Mouse (Mus musculus): ENCODE measurements around the gene Faf2. TPM values are rescaled to one million over a fixed set of nuclear protein-coding genes. Genes with fewer than 3 reads are reported as not detected.

The Faf2 gene
- total and polyA plus RNA-seq, 3 experiments = 40.8 to 51.7 (median 43.7) TPM

- Histone ChIP-seq H3K9me3 (replicated peaks; ENCODE audit: low read length) (no peaks in the 10 kb centered on the region), H3K27ac (ENCODE audit: insufficient read depth, low read depth) (no peak overlapping the region), H3K79me2 (replicated peaks; ENCODE audit: control insufficient read depth, extremely low read depth, insufficient read depth, poor library complexity, severe bottlenecking) (no peaks in the 10 kb centered on the region; the same call in 1 of the 2 replicates), H3K4me3 (replicated peaks in 1 of 3; ENCODE audit: low read depth in 2 of 3, low read length in 2 of 3, poor library complexity in 1 of 3) (no peak overlapping the region), H3K4me2 (ENCODE audit: insufficient read depth, low read depth, poor library complexity, severe bottlenecking) (no peak overlapping the region), H3K4me1 (ENCODE audit: control insufficient read depth in 1 of 2, insufficient read depth in 2 of 2) (no peaks in the 10 kb centered on the region), H3K9ac (ENCODE audit: insufficient read depth, low read depth) (no peak overlapping the region), H3K36me3 (replicated peaks in 1 of 2; ENCODE audit: control insufficient read depth in 1 of 2, insufficient read depth in 1 of 2, low read length in 1 of 2) (peaks cover 83 to 98% of the 10 kb centered on the region in 2 experiments), H3K27me3 (replicated peaks) (no peaks in the 10 kb centered on the region)
- dilution Hi-C loops (cut with MboI; ENCODE audit: extremely low pct_ligation_motif_present, extremely low pct_unique_long_range_greater_than_20kb, low sequenced_read_pairs) = no loop called here
- no peak for DNase-seq (ENCODE audit: extremely low read depth)
- TF ChIP-seq UBTF (IDR thresholded peaks at IDR 0.05; ENCODE audit: low read depth, low read length) (no peak), POLR2AphosphoS2 (IDR thresholded peaks at IDR 0.05; ENCODE audit: low read depth, low read length) (no peak), MAFK (IDR thresholded peaks at IDR 0.05; ENCODE audit: insufficient replicate concordance, low read length) (no peak), EP300 (IDR thresholded peaks at IDR 0.05; ENCODE audit: low read length) (no peak), SIN3A (IDR thresholded peaks at IDR 0.05; ENCODE audit: low read length) (no peak), HCFC1 (IDR thresholded peaks at IDR 0.05; ENCODE audit: low read depth, low read length) (no peak), TBP (conservative IDR thresholded peaks at IDR 0.05; ENCODE audit: low read depth, low read length) (no peak), SMC3 (IDR thresholded peaks at IDR 0.05; ENCODE audit: low read depth, low read length) (no peak), MEF2A (IDR thresholded peaks at IDR 0.05; ENCODE audit: borderline replicate concordance, low read depth, low read length) (no peak), CTCF (conservative IDR thresholded peaks at IDR 0.05 in 1 of 2, IDR thresholded peaks at IDR 0.05 in 1 of 2; ENCODE audit: low read depth in 2 of 2, low read length in 2 of 2) (no peak), RCOR1 (conservative IDR thresholded peaks at IDR 0.05; ENCODE audit: low read depth, low read length) (no peak), JUND (conservative IDR thresholded peaks at IDR 0.05; ENCODE audit: low read depth, low read length) (no peak), NELFE (IDR thresholded peaks at IDR 0.05; ENCODE audit: low read depth, low read length) (no peak), BHLHE40 (IDR thresholded peaks at IDR 0.05; ENCODE audit: low read depth, low read length) (no peak), MYC (IDR thresholded peaks at IDR 0.05; ENCODE audit: low read depth, low read length) (no peak)
- in situ Hi-C loops (cut with MboI; ENCODE audit: low pct_ligation_motif_present, low pct_unique_long_range_greater_than_20kb, low sequenced_read_pairs) = no loop called here
Observed at GRCm38 (mm10) chr13:54650461-54650860, 28.9 kb downstream of the Faf2 start.

GRCm38 (mm10) chr13:54660877-54661276, 39.3 kb downstream of the Faf2 start:
- no peak for TF ChIP-seq ETS1 (conservative IDR thresholded peaks at IDR 0.05; ENCODE audit: low read depth, low read length)
- dilution Hi-C loops (cut with MboI; ENCODE audit: extremely low pct_ligation_motif_present, extremely low pct_unique_long_range_greater_than_20kb, low sequenced_read_pairs) (no loop called here), in situ Hi-C loops (cut with MboI; ENCODE audit: low pct_ligation_motif_present, low pct_unique_long_range_greater_than_20kb, low sequenced_read_pairs) (no loop called here)
- Histone ChIP-seq H3K79me2 (replicated peaks; ENCODE audit: control insufficient read depth, extremely low read depth, insufficient read depth, poor library complexity, severe bottlenecking) (no peaks in the 10 kb centered on the region), H3K4me3 (replicated peaks in 1 of 3; ENCODE audit: low read depth in 2 of 3, low read length in 2 of 3, poor library complexity in 1 of 3) (no peak overlapping the region), H3K9me3 (replicated peaks; ENCODE audit: low read length) (no peaks in the 10 kb centered on the region), H3K4me2 (ENCODE audit: insufficient read depth, low read depth, poor library complexity, severe bottlenecking) (no peak overlapping the region), H3K9ac (ENCODE audit: insufficient read depth, low read depth) (no peak overlapping the region), H3K36me3 (replicated peaks in 1 of 2; ENCODE audit: control insufficient read depth in 1 of 2, insufficient read depth in 1 of 2, low read length in 1 of 2) (peaks cover 65 to 90% of the 10 kb centered on the region in 2 experiments), H3K4me1 (ENCODE audit: control insufficient read depth in 1 of 2, insufficient read depth in 2 of 2) (no peaks in the 10 kb centered on the region), H3K27me3 (replicated peaks) (no peaks in the 10 kb centered on the region), H3K27ac (ENCODE audit: insufficient read depth, low read depth) (no peak overlapping the region)
- DNase-seq (ENCODE audit: extremely low read depth) = no peak

All from CH12.LX (cell line).